In genomic region chr6:8210661-8211060, GRCm38 (mm10) we compare ENCODE assay signal across 10 mouse cellular contexts. TPM values are rescaled to one million over a fixed set of nuclear protein-coding genes. Genes with fewer than 3 reads are reported as not detected.
DNase-seq lines count a peak whose midpoint lies in the region; ATAC-seq and TF ChIP-seq lines count a peak whose summit lies in the region.
"Had no signal": no experiment of that assay in that cellular context is flagged by ENCODE, and none has a peak within 500 bp of the region (broad histone marks: within the 10 kb centered on the region; RNA-seq: fewer than 3 reads in every experiment).

No protein-coding gene starts in this region.

- no peaks in the 10 kb centered on the region for H3K27me3 ChIP-seq in testis, adult 2 months (ENCODE audit: control insufficient read depth, insufficient read depth, low read length)
- no peaks in the 10 kb centered on the region for H3K27me3 ChIP-seq in liver, embryonic 15.5 days
- H3K27me3 ChIP-seq in heart, adult 2 months (ENCODE audit: control insufficient read depth, insufficient read depth, low read length): no peaks in the 10 kb centered on the region

- peak overlapping the region; percentile 83 for H3K4me2 ChIP-seq in liver, embryonic 15.5 days

- no peak for TF ChIP-seq POLR2A in testis, adult 2 months (IDR thresholded peaks at IDR 0.05; ENCODE audit: control insufficient read depth, low read depth, low read length)
- TF ChIP-seq POLR2A in heart, adult 2 months (IDR thresholded peaks at IDR 0.05; ENCODE audit: insufficient read depth, low read depth, low read length): no peak

- H3K79me2 ChIP-seq in heart, adult 2 months (replicated peaks; ENCODE audit: control insufficient read depth, insufficient read depth, low read length): peaks cover 2% of the 10 kb centered on the region; the same call in 1 of the 2 replicates

- no peak for TF ChIP-seq CTCF in testis, adult 2 months (IDR thresholded peaks at IDR 0.05; ENCODE audit: control insufficient read depth, insufficient read depth, insufficient replicate concordance, low read depth, low read length)
- TF ChIP-seq CTCF in heart, adult 2 months (IDR thresholded peaks at IDR 0.05): no peak

- H3K4me3 ChIP-seq in testis, adult 2 months (ENCODE audit: control insufficient read depth, low read depth, low read length): no peak overlapping the region
- H3K4me3 ChIP-seq in liver, embryonic 15.5 days (replicated peaks): peak overlapping the region; percentile 94
- no peak overlapping the region for H3K4me3 ChIP-seq in heart, adult 2 months

- intact Hi-C loops in heart, adult 2 months (cut with DNase I): no loop called here

- WGBS in liver, embryonic 15.5 days (ENCODE audit: insufficient replicate concordance): 57% methylated on average over 3 of the region's 3 CpGs
- WGBS in heart, adult 2 months: 87% methylated on average over 3 of the region's 3 CpGs

- TF ChIP-seq EP300 in heart, adult 2 months (IDR thresholded peaks at IDR 0.05; ENCODE audit: insufficient read depth, low read depth, low read length): no peak

- no peaks in the 10 kb centered on the region for H3K36me3 ChIP-seq in testis, adult 2 months (ENCODE audit: control insufficient read depth, insufficient read depth, low read length)
- peaks cover 14% of the 10 kb centered on the region for H3K36me3 ChIP-seq in liver, embryonic 15.5 days (replicated peaks)
- H3K36me3 ChIP-seq in heart, adult 2 months (ENCODE audit: control insufficient read depth, insufficient read depth, low read length): peaks cover 10% of the 10 kb centered on the region

- ATAC-seq in liver, embryonic 15.5 days (ENCODE audit: insufficient read depth): no peak

- 0 out of 2 replicates have a peak overlapping the region, but pooled peaks have one; percentile 25 for H3K27ac ChIP-seq in testis, adult 2 months (ENCODE audit: control insufficient read depth, insufficient read depth, low read depth, low read length)
- no peak overlapping the region for H3K27ac ChIP-seq in liver, embryonic 15.5 days (replicated peaks)
- no peak overlapping the region for H3K27ac ChIP-seq in heart, adult 2 months
- H3K27ac ChIP-seq: macrophage had no signal

- H3K9ac ChIP-seq in liver, embryonic 15.5 days: no peak overlapping the region
- no peak overlapping the region for H3K9ac ChIP-seq in heart, adult 2 months (ENCODE audit: low read depth, low read length)

- peak; percentile 8 to 18 for DNase-seq in cerebellum, postnatal 10 days
- DNase-seq in cerebellum, adult 9-11 months: no peak
- DNase-seq in testis, postnatal 14 days (ENCODE audit: low spot score): no peak
- no peak for DNase-seq in adrenal gland, postnatal 36 days
- DNase-seq in gastrocnemius, adult 18-20 months (ENCODE audit: low spot score): no peak
- DNase-seq in heart, adult 2 months: no peak
- DNase-seq: adrenal gland, postnatal 14 days had no signal

- no peaks in the 10 kb centered on the region for H3K9me3 ChIP-seq in liver, embryonic 15.5 days (replicated peaks)

- peaks cover 2% of the 10 kb centered on the region; the same call in 1 of the 2 replicates for H3K4me1 ChIP-seq in testis, adult 2 months (ENCODE audit: control insufficient read depth, insufficient read depth, low read length)
- H3K4me1 ChIP-seq in liver, embryonic 15.5 days (replicated peaks): peaks cover 16% of the 10 kb centered on the region
- peaks cover 1% of the 10 kb centered on the region; the same call in 1 of the 2 replicates for H3K4me1 ChIP-seq in heart, adult 2 months (ENCODE audit: control insufficient read depth, insufficient read depth, low read length)

RNA-seq across cellular contexts. Expression of gene Mios, which starts 1.6 kb away (rescaled TPM):
- 6.9 and 8.1 TPM in 2 replicates for polyA plus RNA-seq in testis, adult 2 months (2012; rRNA removed)
- polyA plus RNA-seq in liver, embryonic 15.5 days (2015; fragmentation: Nextera tagmentation; extraction: Ambion mirVana): 10.6 TPM in 2 replicates
- total RNA-seq in adrenal gland, postnatal 36 days (2021): 10 to 100 TPM; 15.3 to 20.4 TPM
- total RNA-seq in gastrocnemius, adult 18-20 months (2021): 10 to 100 TPM; 16.6 to 17.0 TPM
- total RNA-seq in heart, adult 2 months (2021): 10 to 100 TPM; 15.9 to 19.0 TPM
- 3.2 and 5.0 TPM in 2 replicates for polyA plus RNA-seq in heart, adult 2 months (2012; rRNA removed)

RNA-seq across cellular contexts. Expression of gene Col28a1, which starts 18.2 kb away (rescaled TPM):
- 0.55 and 1.0 TPM in 2 replicates for polyA plus RNA-seq in testis, adult 2 months (2012; rRNA removed)
- 0.06 and 0.21 TPM in 2 replicates for polyA plus RNA-seq in liver, embryonic 15.5 days (2015; fragmentation: Nextera tagmentation; extraction: Ambion mirVana)
- total RNA-seq in adrenal gland, postnatal 36 days (2021): 1 to 10 TPM; 1.5 to 2.9 TPM
- under 1 TPM; 0.21 to 0.24 TPM for total RNA-seq in gastrocnemius, adult 18-20 months (2021)
- under 1 TPM; 0.32 to 0.70 TPM for total RNA-seq in heart, adult 2 months (2021)
- 0.27 and 0.35 TPM in 2 replicates for polyA plus RNA-seq in heart, adult 2 months (2012; rRNA removed)
- polyA plus RNA-seq: macrophage had no signal

RNA-seq across cellular contexts. Expression of gene Rpa3, which starts 48.3 kb away (rescaled TPM):
- polyA plus RNA-seq in testis, adult 2 months (2012; rRNA removed): 2.9 and 3.3 TPM in 2 replicates
- 71.2 and 89.2 TPM in 2 replicates for polyA plus RNA-seq in liver, embryonic 15.5 days (2015; fragmentation: Nextera tagmentation; extraction: Ambion mirVana)
- 10 to 100 TPM; 19.4 to 23.0 TPM for total RNA-seq in adrenal gland, postnatal 36 days (2021)
- 1 to 10 TPM; 8.2 to 9.0 TPM for total RNA-seq in gastrocnemius, adult 18-20 months (2021)
- 10 to 100 TPM; 16.5 to 18.6 TPM for total RNA-seq in heart, adult 2 months (2021)
- polyA plus RNA-seq in heart, adult 2 months (2012; rRNA removed): 4.5 and 7.2 TPM in 2 replicates

RNA-seq across cellular contexts. Expression of gene Umad1, which starts 48.4 kb away (rescaled TPM):
- polyA plus RNA-seq in testis, adult 2 months (2012; rRNA removed): 5.9 and 7.0 TPM in 2 replicates
- polyA plus RNA-seq in liver, embryonic 15.5 days (2015; fragmentation: Nextera tagmentation; extraction: Ambion mirVana): 16.4 and 17.3 TPM in 2 replicates
- 10 to 100 TPM; 13.1 to 19.0 TPM for total RNA-seq in adrenal gland, postnatal 36 days (2021)
- total RNA-seq in gastrocnemius, adult 18-20 months (2021): 10 to 100 TPM; 12.1 to 16.1 TPM
- total RNA-seq in heart, adult 2 months (2021): 10 to 100 TPM; 12.5 to 14.0 TPM
- 7.3 and 10.6 TPM in 2 replicates for polyA plus RNA-seq in heart, adult 2 months (2012; rRNA removed)

RNA-seq across cellular contexts. Expression of gene Gm45062, which starts 48.6 kb away (rescaled TPM):
- polyA plus RNA-seq in testis, adult 2 months (2012; rRNA removed): 2.3 and 4.6 TPM in 2 replicates
- 1.2 and 1.8 TPM in 2 replicates for polyA plus RNA-seq in liver, embryonic 15.5 days (2015; fragmentation: Nextera tagmentation; extraction: Ambion mirVana)
- 1 to 10 TPM in 1 of 2 experiments, under 1 TPM in 1; 0.79 to 2.5 TPM for total RNA-seq in adrenal gland, postnatal 36 days (2021)
- total RNA-seq in gastrocnemius, adult 18-20 months (2021): under 1 TPM in 1 of 2 experiments, not detected in 1; 0.38 TPM
- under 1 TPM in 1 of 2 experiments, not detected in 1; 0.57 TPM for total RNA-seq in heart, adult 2 months (2021)
- polyA plus RNA-seq in heart, adult 2 months (2012; rRNA removed): 1.9 and 2.6 TPM in 2 replicates

Comparison
In these comparisons a context has a peak if more than half of its experiments do, and no peak if none do; other contexts are left out.
1. DNase-seq: peak in cerebellum, postnatal 10 days (2 of 2); none in cerebellum, adult 9-11 months (single experiment), testis, postnatal 14 days (single experiment), adrenal gland, postnatal 36 days (0 of 2), gastrocnemius, adult 18-20 months (single experiment) and heart, adult 2 months (0 of 2).